Mouse (Mus musculus): Measurements from ENCODE around the gene Gm45194.

DNA sequence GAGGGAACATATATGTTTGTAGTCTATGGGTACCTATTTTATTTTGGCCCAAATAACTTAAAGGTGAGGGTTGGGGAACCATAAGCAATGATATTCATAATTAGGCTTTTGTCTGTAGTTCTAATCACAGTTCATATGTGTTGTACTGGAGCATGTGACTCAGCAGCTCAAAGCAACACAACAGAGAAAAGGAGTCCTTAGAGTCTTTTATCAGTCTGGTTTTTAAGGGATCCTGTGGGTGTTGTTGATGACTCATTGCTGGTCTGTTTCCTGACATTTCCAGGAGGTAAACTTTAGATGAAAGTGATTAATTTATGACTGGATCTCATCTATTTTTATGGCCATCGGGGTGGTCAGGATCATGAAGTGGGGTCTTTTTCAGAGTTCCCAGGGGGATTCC lies 382.4 kb downstream of the Gm45194 start:
- TF ChIP-seq GATA1 (IDR thresholded peaks at IDR 0.05; ENCODE audit: low read length): no peak
- no peak for TF ChIP-seq TAL1 (IDR thresholded peaks at IDR 0.05; ENCODE audit: low read length)
